Mouse (Mus musculus) G1E (cell line): ENCODE results near the gene Miga2.

Source experiments
- CTCF ChIP-seq: IDR thresholded peaks from 2 replicates; pipeline ENCODE4 v1.5.1; 2012; ENCODE audit warnings: low read depth, low read length, inconsistent platforms, mixed read lengths
- GATA1 ChIP-seq: IDR thresholded peaks from 2 replicates; pipeline ENCODE4 v1.6.1; 2012; ENCODE audit warnings: borderline replicate concordance, low read length, inconsistent platforms, mixed read lengths
- GATA2 ChIP-seq: IDR thresholded peaks from 2 replicates; pipeline ENCODE4 v1.6.1; 2012; ENCODE audit warnings: low read depth, low read length, inconsistent platforms, borderline replicate concordance
- POLR2AphosphoS5 ChIP-seq: IDR thresholded peaks from 2 replicates; pipeline ENCODE4 v1.6.1; 2012; ENCODE audit warnings: low read depth, low read length, inconsistent platforms; ENCODE audit not compliant: insufficient replicate concordance
- TAL1 ChIP-seq: conservative IDR thresholded peaks from 2 replicates; pipeline ENCODE4 v1.6.1; 2012; ENCODE audit warnings: low read depth, low read length, inconsistent platforms, mixed read lengths

DNA sequence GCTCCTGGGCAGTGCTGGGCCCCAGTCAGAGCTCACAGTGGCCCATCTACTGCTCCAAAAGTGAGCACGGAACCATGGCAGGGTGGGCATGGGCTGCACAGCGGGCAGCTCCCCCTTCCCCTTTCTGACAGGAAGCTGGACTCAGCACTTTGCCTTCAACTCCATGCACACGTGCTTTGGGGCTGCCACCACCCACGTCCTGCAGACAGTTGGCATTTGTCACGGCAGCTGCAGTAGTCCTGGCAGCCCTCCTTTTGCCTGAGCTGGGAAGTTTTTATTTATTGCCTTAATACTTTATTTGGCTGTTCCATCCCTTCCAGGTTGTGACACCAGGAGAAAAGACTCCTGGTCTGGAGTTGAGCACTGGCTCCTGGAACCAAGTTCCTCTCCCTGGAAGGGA, 20.8 kb downstream of the Miga2 start:
- TF ChIP-seq POLR2AphosphoS5 (no peak), CTCF (no peak), GATA1 (no peak), TAL1 (no peak), GATA2 (no peak)
